Mouse (Mus musculus) small intestine, adult 2 months (tissue): ENCODE measurements at regions not wholly inside any gene's neighbourhood (a gene's known extent, or its start where the extent isn't known, plus 50 kb on each side); places are given as distances from the start of the nearest gene placed in this dataset.

ENCODE experiments used
- H3K27ac ChIP-seq: fragments of 200-500 bp; 2 replicates; pipeline ENCODE4 v1.5.1; 2012; ENCODE audit warnings: low read depth, low read length, control low read depth, inconsistent platforms; ENCODE audit not compliant: insufficient read depth
- H3K27me3 ChIP-seq: fragments of 200-500 bp; 2 replicates; pipeline ENCODE4 v1.6.1; 2012; ENCODE audit warnings: mild to moderate bottlenecking, moderate library complexity, low read length, inconsistent platforms; ENCODE audit not compliant: control insufficient read depth, insufficient read depth
- H3K36me3 ChIP-seq: fragments of 200-500 bp; 2 replicates; pipeline ENCODE4 v1.6.1; 2012; ENCODE audit warnings: mild to moderate bottlenecking, low read length, control low read depth, inconsistent platforms; ENCODE audit not compliant: control insufficient read depth, insufficient read depth
- H3K4me1 ChIP-seq: fragments of 200-500 bp; 2 replicates; pipeline ENCODE4 v1.6.1; 2012; ENCODE audit warnings: low read length, inconsistent platforms, mixed read lengths; ENCODE audit not compliant: control insufficient read depth, insufficient read depth, insufficient read length
- H3K4me3 ChIP-seq: fragments of 200-500 bp; 2 replicates; pipeline ENCODE4 v1.5.1; 2012; ENCODE audit warnings: low read depth, mild to moderate bottlenecking, control low read depth, inconsistent platforms, low read length, moderate library complexity
- CTCF ChIP-seq: fragments of 200-500 bp; IDR thresholded peaks from 2 replicates; pipeline ENCODE4 v1.5.1; 2012; ENCODE audit warnings: low read depth, mild to moderate bottlenecking, control low read depth, inconsistent platforms, low read length, moderate library complexity, mixed read lengths; ENCODE audit not compliant: insufficient replicate concordance, insufficient read length; ENCODE audit errors: extremely low read depth
- POLR2A ChIP-seq: fragments of 200-500 bp; IDR thresholded peaks from 2 replicates; pipeline ENCODE4 v1.6.1; 2012; ENCODE audit warnings: low read depth, mild to moderate bottlenecking, control low read depth, inconsistent platforms, low read length, moderate library complexity
- WGBS: fragments of 180-500 bp; shearing (Covaris S2); methylation state at CpG from one replicate; pipeline ENCODE4 v1.1.7; 2018; 5-methylcytosine and 5-hydroxymethylcytosine counted together

- no peak overlapping the region for H3K27ac ChIP-seq
- no peaks in the 10 kb centered on the region for H3K4me1 ChIP-seq
- H3K36me3 ChIP-seq, result no peaks in the 10 kb centered on the region
- no peaks in the 10 kb centered on the region for H3K27me3 ChIP-seq
- no peak overlapping the region for H3K4me3 ChIP-seq
- 97% methylated on average over 1 of the region's 1 CpGs for WGBS
- TF ChIP-seq POLR2A, result no peak
- TF ChIP-seq CTCF, result no peak
These were observed 129.1 kb upstream of the Klf6 start for GRCm38 (mm10) chr13:5732206-5732605.

- TF ChIP-seq POLR2A (no peak), CTCF (no peak)
- H3K4me1 ChIP-seq, result no peaks in the 10 kb centered on the region
- no peaks in the 10 kb centered on the region for H3K27me3 ChIP-seq
- H3K4me3 ChIP-seq, result no peak overlapping the region
- no peak overlapping the region for H3K27ac ChIP-seq
- no peaks in the 10 kb centered on the region for H3K36me3 ChIP-seq
These were observed 126.2 kb upstream of the Klf6 start for GRCm38 (mm10) chr13:5735027-5735624.

DNA sequence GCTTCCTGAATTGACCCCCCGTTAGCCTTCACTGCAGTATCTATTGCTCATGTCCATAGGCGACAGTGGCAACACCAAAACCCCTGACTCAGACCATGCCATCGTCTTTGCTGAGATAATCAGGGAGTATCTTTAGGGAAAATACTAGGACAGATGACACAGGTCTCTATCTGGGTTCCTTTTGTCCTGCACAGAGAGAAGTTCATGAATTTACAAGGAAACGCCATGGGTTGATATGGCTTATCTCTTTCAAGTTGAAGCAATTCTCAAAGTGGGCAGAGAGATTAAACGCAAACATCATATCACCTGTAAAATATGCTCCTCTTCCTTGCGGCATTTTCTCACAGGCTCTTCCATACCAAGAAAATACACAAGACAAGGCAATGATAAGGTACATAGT is 124.8 kb upstream of the Klf6 start:
- Histone ChIP-seq H3K27ac (no peak overlapping the region), H3K36me3 (no peaks in the 10 kb centered on the region), H3K27me3 (no peaks in the 10 kb centered on the region), H3K4me1 (no peaks in the 10 kb centered on the region), H3K4me3 (no peak overlapping the region)
- TF ChIP-seq CTCF (no peak), POLR2A (no peak)
- 73% methylated on average over 6 of the region's 6 CpGs for WGBS

DNA sequence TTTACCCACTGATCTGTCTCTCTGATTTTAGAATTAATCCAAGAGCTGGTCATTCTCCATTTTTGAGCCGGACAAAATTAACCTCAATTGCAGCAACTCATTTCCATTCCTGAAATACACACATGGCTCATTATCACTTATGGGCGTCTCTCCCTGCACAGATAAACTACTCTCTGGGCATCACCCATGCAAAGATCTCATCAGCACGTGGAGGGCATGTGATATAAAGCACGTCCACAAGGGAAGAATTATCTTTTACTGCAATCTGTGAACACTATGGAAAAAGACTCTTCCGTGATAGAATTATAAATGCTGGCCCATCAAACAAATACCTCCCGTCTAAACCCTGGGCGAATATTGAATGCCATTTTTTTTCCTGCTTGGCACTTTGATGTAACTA is 124.1 kb upstream of the Klf6 start:
- Histone ChIP-seq H3K4me3 (no peak overlapping the region), H3K27me3 (no peaks in the 10 kb centered on the region), H3K4me1 (no peaks in the 10 kb centered on the region), H3K27ac (no peak overlapping the region), H3K36me3 (no peaks in the 10 kb centered on the region)
- WGBS, result 82% methylated on average over 7 of the region's 7 CpGs
- TF ChIP-seq POLR2A, result no peak
- TF ChIP-seq CTCF, result no peak

- WGBS, result 84% methylated on average over 1 of the region's 1 CpGs
- H3K27ac ChIP-seq, result no peak overlapping the region
- TF ChIP-seq CTCF, result no peak
- no peak for TF ChIP-seq POLR2A
- H3K4me1 ChIP-seq, result no peaks in the 10 kb centered on the region
- no peaks in the 10 kb centered on the region for H3K27me3 ChIP-seq
- no peak overlapping the region for H3K4me3 ChIP-seq
- no peaks in the 10 kb centered on the region for H3K36me3 ChIP-seq
These were observed 120.5 kb upstream of the Klf6 start for GRCm38 (mm10) chr13:5740805-5741204.

DNA sequence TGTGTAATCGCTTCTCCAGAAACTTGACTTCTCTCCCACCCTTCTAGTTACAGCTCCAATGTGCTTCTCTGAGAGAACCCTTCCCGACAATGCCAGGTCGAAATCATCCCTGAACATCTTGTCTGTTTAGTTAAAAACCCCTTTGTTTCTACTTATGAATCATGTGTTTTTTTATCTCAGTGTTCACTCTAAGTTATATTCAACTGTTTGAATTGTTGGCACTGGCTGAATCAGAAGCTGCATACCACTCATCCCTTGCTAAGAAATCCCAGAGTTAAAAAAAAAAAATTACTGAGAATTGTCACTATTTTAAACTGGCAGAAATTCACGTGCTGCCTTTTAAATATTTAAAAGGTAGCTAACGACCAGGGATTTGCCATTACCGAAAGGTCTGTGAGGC is 116.3 kb upstream of the Klf6 start:
- TF ChIP-seq POLR2A (no peak), CTCF (no peak)
- H3K4me1 ChIP-seq, result no peaks in the 10 kb centered on the region
- no peak overlapping the region for H3K4me3 ChIP-seq
- 78% methylated on average over 6 of the region's 6 CpGs for WGBS
- no peaks in the 10 kb centered on the region for H3K36me3 ChIP-seq
- H3K27me3 ChIP-seq, result no peaks in the 10 kb centered on the region
- no peak overlapping the region for H3K27ac ChIP-seq

DNA sequence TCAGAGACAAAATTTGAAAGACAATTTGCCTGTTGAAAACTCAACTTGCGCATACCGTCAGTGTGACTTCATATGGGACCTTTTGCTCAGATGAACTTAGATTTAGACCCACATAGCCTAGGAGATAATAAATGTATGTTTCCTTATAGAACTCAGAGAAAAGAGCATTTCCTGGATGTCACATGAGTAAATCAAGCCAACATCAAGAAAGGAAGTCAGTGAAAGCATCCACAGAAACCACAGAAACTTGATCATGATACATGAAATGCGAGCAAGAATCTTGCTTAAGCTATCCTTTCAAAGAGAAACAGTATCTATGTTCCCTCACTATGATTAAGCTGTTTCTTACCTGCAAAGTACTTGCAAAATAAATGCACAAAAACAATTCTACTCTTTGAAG is 104.1 kb upstream of the Klf6 start:
- H3K27ac ChIP-seq, result no peak overlapping the region
- 93% methylated on average over 3 of the region's 3 CpGs for WGBS
- H3K36me3 ChIP-seq, result no peaks in the 10 kb centered on the region
- no peaks in the 10 kb centered on the region for H3K27me3 ChIP-seq
- no peaks in the 10 kb centered on the region for H3K4me1 ChIP-seq
- H3K4me3 ChIP-seq, result no peak overlapping the region
- TF ChIP-seq CTCF (no peak), POLR2A (no peak)
